Mouse (Mus musculus) brown adipose tissue, adult 24 weeks (tissue): ENCODE measurements around the gene Mlst8. TPM values are rescaled to one million over a fixed set of nuclear protein-coding genes. Genes with fewer than 3 reads are reported as not detected.
"Not testable (repeated sequence)": the region's sequence is repeated elsewhere in the genome, so short reads cannot be mapped to it uniquely, and the experiment has no call there.

Source experiments
- H3K27ac ChIP-seq: fragments of 200-500 bp; replicated peaks from 2 replicates; pipeline ENCODE4 v1.5.1; 2012; ENCODE audit warnings: low read depth, mild to moderate bottlenecking, low read length
- H3K4me1 ChIP-seq: fragments of 200-500 bp; 2 replicates; pipeline ENCODE4 v1.6.1; 2012; ENCODE audit warnings: low read length, mixed read lengths; ENCODE audit not compliant: control insufficient read depth, insufficient read depth, insufficient read length
- H3K4me3 ChIP-seq: fragments of 200-500 bp; 2 replicates; pipeline ENCODE4 v1.5.1; 2012; ENCODE audit warnings: low read depth, mild to moderate bottlenecking, low read length, moderate library complexity; ENCODE audit not compliant: insufficient read depth
- polyA plus RNA-seq: library from polyadenylated mRNA; stranded (reverse); fragments of >200 nt; gene quantifications from 2 replicates; pipeline ENCODE4 v1.2.4, GENCODE M21; 2012; ENCODE audit not compliant: missing spikeins, insufficient read depth, insufficient read length

The Mlst8 gene
- polyA plus RNA-seq, 1 experiment = 9.8 TPM

- Histone ChIP-seq H3K27ac (no peak overlapping the region), H3K4me3 (no peak overlapping the region), H3K4me1 (no peaks in the 10 kb centered on the region)
These were observed 15.9 kb downstream of the Mlst8 start for GRCm38 (mm10) chr17:24462932-24463331.

DNA sequence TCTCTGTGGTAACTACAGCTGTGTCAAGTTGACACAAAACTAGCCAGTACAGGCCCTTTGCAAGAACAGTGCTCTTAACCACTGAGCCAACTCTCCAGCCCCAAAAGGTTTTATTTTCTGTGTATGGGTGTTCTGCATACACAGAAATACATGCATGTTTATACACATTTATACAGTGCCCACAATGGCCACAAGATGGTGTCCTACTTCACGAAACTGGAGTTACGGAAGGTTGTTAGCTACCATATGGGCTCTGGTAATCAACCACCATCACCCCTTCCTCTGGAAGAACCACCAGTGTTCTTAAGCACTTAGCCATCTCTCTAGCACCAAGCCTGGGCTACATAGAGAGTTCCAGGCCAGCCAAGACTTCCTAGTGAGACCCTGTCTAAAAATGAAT, 17.3 kb downstream of the Mlst8 start:
- H3K4me1 ChIP-seq = no peaks in the 10 kb centered on the region
- no peak overlapping the region for H3K27ac ChIP-seq
- no peak overlapping the region for H3K4me3 ChIP-seq

GRCm38 (mm10) chr17:24455523-24456206, 23.2 kb downstream of the Mlst8 start:
- H3K4me1 ChIP-seq, H3K27ac ChIP-seq: not testable (repeated sequence)
- 0 out of 2 replicates have a peak overlapping the region, but pooled peaks have one; percentile 17 for H3K4me3 ChIP-seq

- Histone ChIP-seq H3K27ac (peak overlapping the region; percentile 79), H3K4me3 (peak overlapping the region; percentile 74), H3K4me1 (no peaks in the 10 kb centered on the region)
These were observed 23.9 kb downstream of the Mlst8 start for GRCm38 (mm10) chr17:24454756-24455522.

DNA sequence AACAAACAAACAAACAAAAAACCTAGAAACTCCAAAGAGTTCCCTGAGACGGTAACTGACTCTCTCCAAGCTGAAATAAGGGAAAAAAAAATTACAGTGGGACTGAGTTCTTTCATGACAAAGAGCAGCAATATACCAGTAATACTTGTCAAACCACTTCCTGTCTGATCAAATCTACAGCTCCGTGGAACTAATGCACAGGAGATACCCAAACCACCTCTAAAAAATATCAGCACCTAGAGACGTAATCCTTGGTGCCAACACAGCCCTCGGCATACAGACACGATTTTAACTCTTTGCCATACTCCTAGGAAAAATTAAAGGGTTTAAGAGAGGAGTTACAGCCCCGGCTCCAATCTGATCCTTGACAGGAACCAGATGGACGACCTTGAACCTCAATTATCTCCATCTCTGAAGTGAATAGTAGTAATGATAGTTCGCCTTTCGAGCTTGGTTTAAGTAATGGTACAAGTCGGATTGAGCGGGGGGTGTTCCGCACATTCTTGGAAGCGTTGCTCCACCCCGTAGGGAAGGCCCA, 24.6 kb downstream of the Mlst8 start:
- Histone ChIP-seq H3K27ac (peak overlapping the region; percentile 63), H3K4me1 (no peaks in the 10 kb centered on the region), H3K4me3 (peak overlapping the region; percentile 74)

GRCm38 (mm10) chr17:24453372-24453771, 25.5 kb downstream of the Mlst8 start:
- Histone ChIP-seq H3K4me3 (no peak overlapping the region), H3K27ac (no peak overlapping the region), H3K4me1 (no peaks in the 10 kb centered on the region)

GRCm38 (mm10) chr17:24451220-24451619, 27.7 kb downstream of the Mlst8 start:
- Histone ChIP-seq H3K4me3 (no peak overlapping the region), H3K27ac (no peak overlapping the region)

DNA sequence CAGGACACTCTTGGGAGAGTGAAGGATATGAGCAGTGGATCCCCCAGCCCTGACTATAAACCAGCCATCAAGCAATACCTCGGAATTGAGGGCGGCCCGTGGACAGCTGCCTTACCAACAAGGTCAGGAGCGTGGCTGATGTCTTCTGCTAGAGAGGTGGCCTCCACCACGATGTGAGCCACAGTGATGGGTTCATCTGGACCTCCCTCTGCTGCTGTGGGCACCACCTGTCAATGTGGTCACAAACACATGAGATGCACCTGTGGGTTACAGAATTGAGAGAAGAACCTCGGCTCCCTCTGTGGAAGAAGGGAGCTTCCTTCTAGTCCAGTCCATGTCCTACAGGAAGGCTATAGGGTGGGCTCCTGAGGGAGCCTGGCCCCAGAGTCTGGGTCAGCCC, 29.4 kb downstream of the Mlst8 start:
- Histone ChIP-seq H3K4me3 (no peak overlapping the region), H3K27ac (no peak overlapping the region), H3K4me1 (no peaks in the 10 kb centered on the region)

More at GRCm38 (mm10) chr17:24451220-24451619, 27.7 kb downstream of the Mlst8 start:
- H3K4me1 ChIP-seq = no peaks in the 10 kb centered on the region

DNA sequence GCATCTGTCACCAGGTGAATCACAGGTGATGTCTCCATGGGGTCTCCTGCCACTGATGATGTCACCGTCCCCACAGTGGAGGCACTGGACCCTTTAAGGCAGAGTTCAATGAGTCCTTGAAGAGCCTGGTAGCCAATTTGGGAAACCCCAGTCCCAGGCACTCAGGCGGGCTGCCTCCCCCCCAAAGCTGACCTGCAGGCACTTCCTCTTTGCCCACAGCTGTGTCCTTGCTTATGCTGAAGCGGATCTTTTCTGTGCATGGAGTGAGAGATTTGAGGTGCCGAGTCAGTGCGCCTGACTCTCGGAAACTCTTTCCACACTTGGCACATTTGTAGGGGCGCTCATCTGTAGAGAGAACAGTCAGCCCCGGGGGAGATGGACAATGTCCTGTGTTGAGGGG, 32.3 kb downstream of the Mlst8 start:
- H3K4me1 ChIP-seq = no peaks in the 10 kb centered on the region

GRCm38 (mm10) chr17:24443409-24443808, 35.5 kb downstream of the Mlst8 start:
- Histone ChIP-seq H3K27ac (no peak overlapping the region), H3K4me3 (no peak overlapping the region), H3K4me1 (no peaks in the 10 kb centered on the region)

More for the DNA sequence above, 32.3 kb downstream of the Mlst8 start:
- no peak overlapping the region for H3K4me3 ChIP-seq
- H3K27ac ChIP-seq = no peak overlapping the region

DNA sequence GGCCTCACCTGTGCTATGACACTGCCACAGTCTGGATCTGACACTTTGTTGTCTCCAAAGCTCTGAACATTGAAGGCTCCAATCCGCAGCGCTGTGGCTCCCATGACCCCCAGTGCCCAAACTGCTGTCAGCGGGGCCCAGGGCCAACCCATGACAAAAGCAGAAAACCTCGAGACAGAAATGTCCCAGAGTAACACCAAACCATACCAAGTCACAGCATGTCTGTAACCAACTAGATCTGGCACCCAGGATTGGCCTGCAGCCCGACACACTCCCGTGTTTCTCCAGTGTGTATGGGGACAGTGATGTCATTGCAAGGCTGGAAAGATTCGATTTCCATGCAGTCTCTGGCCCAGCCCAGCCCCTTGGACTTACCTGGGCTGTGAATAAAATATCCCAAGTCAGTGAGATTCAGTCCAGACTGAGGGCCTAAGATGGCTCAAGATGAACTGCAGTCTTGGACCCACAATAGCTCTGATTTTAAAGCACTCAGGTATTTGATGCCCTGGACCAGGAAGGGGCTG, 36.2 kb downstream of the Mlst8 start, which contains the start of gene Dnase1l2:
Gene Dnase1l2 (minus strand): TSS at position 474 of the 524 bp plus-strand sequence.
- Histone ChIP-seq H3K27ac (no peak within 1 kb of the TSS), H3K4me1 (no peaks in the 10 kb centered on the region), H3K4me3 (no peak within 1 kb of the TSS)

DNA sequence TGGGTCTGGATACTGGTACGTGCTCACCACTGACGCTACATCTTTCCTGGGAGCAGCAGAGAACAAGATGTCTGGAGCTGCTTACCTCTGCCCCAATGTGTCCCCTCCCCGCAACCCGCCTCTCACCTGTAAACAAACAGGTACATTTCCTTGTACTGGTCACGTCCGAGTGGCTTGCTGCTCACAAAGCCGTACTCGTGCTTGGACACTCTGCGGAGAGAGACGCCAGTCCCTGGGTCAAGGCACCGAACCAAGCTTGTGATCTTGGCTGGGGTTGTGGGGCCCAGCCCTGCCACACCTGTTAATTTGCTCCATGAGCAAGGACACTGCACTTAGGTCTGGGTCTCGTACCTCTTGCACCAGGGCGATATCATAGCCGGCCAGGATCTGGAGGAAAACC, 36.8 kb downstream of the Mlst8 start:
- Histone ChIP-seq H3K4me1 (no peaks in the 10 kb centered on the region), H3K4me3 (no peak overlapping the region), H3K27ac (no peak overlapping the region)

GRCm38 (mm10) chr17:24441148-24441547, 37.7 kb downstream of the Mlst8 start:
- Histone ChIP-seq H3K4me1 (no peaks in the 10 kb centered on the region), H3K4me3 (no peak overlapping the region)

DNA sequence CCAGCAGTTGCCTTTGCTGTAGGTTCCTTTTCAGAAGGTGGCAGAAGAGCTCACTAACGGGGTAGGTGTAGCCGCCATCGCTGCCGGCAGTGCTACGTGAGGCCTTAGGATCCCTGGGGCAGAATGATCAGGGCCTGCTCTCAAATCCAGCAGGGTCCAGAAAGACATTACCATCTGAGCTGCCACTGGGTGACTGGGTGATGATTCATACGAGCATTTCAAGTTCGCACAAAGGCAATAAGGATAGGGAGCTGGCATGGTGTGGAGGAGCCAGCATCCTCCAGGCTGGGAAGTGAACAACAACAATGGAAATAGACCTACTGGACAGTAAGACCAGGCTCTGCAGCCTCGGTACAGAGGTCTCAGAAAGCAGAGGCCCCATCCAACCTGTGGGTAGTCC, 38.5 kb downstream of the Mlst8 start:
- H3K4me3 ChIP-seq = no peak overlapping the region
- H3K4me1 ChIP-seq = no peaks in the 10 kb centered on the region
- no peak overlapping the region for H3K27ac ChIP-seq

More at GRCm38 (mm10) chr17:24441148-24441547, 37.7 kb downstream of the Mlst8 start:
- no peak overlapping the region for H3K27ac ChIP-seq

- Histone ChIP-seq H3K4me3 (no peak overlapping the region), H3K27ac (0 out of 2 replicates have a peak overlapping the region, but pooled peaks have one; percentile 22), H3K4me1 (no peaks in the 10 kb centered on the region)
These were observed 41.9 kb downstream of the Mlst8 start for GRCm38 (mm10) chr17:24437016-24437415.
